Mouse (Mus musculus): ENCODE results near the gene Fitm2. TPM values are rescaled to one million over a fixed set of nuclear protein-coding genes. Genes with fewer than 3 reads are reported as not detected.
A peak's percentile ranks its signal among the peaks of the same experiment; 100 is the strongest.
"Not testable (repeated sequence)": the region's sequence is repeated elsewhere in the genome, so short reads cannot be mapped to it uniquely, and the experiment has no call there.

The Fitm2 gene
- total RNA-seq, 2 experiments from 2014 or later: 17.8 to 20.5 TPM

DNA sequence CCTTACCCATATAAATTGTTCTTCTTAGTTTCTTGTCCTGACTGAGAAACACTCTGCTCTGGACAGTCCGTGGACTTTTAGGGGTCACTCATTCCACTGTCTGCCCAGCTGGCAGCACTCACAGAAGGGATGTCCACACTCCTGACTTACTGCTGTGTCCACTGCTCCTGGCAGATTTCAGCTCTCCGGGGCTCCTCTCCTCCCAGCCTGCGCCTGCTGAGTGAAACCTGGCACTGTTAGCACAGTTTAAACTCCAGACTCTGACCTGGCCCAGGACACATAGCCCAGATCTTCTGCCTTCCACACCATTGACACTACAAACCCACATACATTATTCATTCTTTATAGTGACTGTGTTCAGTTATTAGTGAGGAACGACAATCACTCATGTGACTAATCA is 8.4 kb downstream of the Fitm2 start:
- DNase-seq (ENCODE audit: low spot score in 2 of 2): no peak

GRCm38 (mm10) chr2:163463251-163463769 is 9.1 kb downstream of the Fitm2 start:
- no peak for DNase-seq (ENCODE audit: low spot score in 2 of 2)

GRCm38 (mm10) chr2:163462801-163463200 is 9.6 kb downstream of the Fitm2 start:
- DNase-seq (ENCODE audit: low spot score in 2 of 2): no peak

DNA sequence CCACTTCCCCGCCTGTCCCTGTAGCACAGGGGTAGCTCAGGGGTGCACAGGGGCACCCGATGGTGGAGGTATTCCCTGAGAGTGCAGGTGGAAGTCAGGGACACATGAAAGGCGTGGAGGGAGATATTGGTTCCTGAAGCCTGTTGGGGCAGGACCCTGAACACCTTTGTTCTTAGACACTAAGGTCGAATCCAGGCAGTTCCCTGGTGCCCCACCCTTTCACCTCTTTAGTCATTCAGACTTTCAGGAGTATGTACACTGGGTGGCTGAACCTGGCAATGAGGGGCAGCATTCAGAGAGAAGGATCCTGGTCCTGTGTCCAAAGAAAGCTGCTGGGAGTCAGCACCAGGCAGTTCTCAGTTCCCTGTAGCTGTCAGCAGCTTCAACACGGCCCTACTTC is 10.0 kb downstream of the Fitm2 start:
- DNase-seq (ENCODE audit: low spot score in 2 of 2): no peak

DNA sequence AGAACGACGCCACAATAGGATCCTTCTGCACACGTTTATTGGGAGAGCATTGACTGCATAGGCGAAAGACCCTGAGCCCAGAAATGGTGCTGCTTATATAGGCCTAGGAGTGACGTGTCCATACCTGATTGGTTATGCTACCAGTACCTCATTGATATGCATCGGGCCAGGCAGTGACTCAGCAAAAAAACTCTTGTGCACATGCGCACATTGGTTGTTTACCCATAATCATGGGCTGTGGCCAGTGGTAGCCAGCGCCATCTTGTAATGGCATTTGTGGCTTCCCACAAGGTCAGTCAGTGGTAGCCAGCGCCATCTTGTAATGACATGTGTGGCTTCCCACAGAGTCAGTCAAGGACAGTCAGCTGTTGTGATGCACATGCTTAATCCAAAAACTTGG is 11.1 kb downstream of the Fitm2 start:
- DNase-seq (ENCODE audit: low spot score in 2 of 2): not testable (repeated sequence)

GRCm38 (mm10) chr2:163460622-163461021 is 11.8 kb downstream of the Fitm2 start:
- no peak for DNase-seq (ENCODE audit: low spot score in 2 of 2)

DNA sequence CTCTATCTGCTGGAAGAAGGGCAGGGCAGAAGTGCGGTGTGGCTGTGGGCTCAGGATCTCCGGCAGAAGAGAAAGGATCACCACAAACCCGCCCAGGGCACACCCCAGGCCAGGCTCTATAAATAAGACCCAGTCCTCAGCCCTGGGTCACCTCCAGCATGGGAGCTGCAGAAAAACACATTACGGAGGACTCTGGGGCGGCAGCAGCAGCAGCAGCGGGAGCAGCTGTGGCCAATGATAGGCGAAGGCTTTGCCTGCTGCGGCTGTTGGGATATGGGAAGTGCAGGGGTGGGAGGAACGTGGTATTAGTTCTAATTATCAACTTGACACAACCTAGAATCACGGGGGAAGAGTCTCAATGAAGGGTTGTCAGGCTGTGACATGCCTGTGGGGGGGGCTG is 13.0 kb downstream of the Fitm2 start:
- no peak for DNase-seq (ENCODE audit: low spot score in 2 of 2)

DNA sequence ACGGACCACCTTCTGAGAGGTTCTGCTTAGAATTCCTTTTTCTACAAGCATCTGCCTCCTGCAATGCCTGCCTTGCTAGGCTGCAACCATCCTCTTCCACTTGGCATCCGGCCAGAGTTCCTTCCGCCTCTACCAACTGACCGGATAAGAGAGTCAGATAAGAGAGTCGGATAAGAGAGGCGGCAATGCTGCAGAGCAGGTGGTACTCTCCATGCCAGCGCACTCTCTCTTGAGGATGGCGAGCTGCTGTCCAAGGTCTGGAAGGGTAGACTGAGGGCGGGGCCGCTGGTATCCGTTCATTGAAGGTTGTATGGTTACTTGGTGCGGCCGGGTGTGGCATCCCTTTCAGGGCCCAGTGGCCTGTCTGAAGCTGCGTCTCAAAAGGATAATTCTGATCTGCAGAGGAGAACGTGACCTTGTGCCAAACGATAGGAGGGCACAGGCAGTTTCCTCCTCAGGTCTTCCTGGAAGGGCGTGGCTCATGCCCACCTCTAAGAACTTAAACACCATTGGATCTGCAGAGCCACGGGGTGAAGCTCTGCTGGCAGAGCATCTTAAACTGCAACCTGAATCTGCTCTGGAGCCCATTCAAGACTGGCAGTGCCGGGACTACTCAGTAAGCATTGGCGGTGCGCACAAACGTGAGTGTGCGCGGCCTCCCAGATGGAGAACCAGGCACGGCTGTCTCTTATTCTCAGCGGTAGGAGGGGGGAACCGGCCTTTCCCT is 13.7 kb downstream of the Fitm2 start:
- no peak for DNase-seq (ENCODE audit: low spot score in 2 of 2)

GRCm38 (mm10) chr2:163453378-163453777 is 19.1 kb downstream of the Fitm2 start:
- no peak for DNase-seq (ENCODE audit: low spot score in 2 of 2)

DNA sequence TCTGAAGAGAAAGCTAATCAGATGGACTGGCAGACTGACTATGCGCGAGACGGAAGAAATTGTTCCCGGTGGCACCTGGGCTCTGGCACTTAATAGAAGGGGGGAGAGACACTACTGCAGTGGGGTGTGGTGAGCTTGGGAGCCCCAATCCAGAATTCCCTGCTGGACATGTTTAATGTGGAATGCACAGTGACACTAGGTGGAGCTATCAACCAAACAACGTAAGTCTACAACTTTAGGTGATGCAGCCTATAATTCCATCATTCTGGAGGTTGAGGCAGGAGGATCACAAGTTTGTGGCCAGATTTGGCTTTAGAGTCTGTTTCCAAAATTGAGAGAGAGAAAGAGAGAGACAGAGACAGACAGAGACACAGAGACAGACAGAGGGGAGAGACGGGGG is 19.7 kb downstream of the Fitm2 start:
- no peak for DNase-seq (ENCODE audit: low spot score in 2 of 2)

GRCm38 (mm10) chr2:163450668-163451295 is 21.6 kb downstream of the Fitm2 start:
- DNase-seq (ENCODE audit: low spot score in 2 of 2): peak in 1 of 2 experiments; percentile 64

GRCm38 (mm10) chr2:163449276-163449675 is 23.2 kb downstream of the Fitm2 start:
- no peak for DNase-seq (ENCODE audit: low spot score in 2 of 2)

- DNase-seq (ENCODE audit: low spot score in 2 of 2): no peak
Measured at GRCm38 (mm10) chr2:163447375-163447774, 25.1 kb downstream of the Fitm2 start.

GRCm38 (mm10) chr2:163444017-163444416 is 28.4 kb downstream of the Fitm2 start:
- DNase-seq (ENCODE audit: low spot score in 2 of 2): no peak

DNA sequence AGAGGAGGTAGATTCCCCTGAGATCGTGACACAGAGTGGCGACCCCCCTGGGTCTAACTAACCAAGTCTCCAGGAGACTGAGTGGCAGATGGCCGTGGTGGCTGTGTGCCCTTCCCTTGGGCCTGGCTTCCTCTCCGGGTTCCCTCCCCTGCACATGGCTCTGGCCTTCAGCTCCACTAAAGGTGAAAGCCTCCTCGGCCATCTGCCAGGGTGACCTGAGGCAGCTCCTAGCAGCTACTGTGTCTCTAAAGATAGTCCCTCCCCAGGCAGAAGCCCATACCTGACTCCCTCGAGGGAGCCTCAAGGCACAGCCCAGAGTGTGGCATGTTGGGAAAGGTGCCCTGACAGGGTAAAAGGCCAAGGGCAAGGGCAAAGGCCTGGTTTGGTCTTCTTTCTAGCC is 28.9 kb downstream of the Fitm2 start:
- no peak for DNase-seq (ENCODE audit: low spot score in 2 of 2)

- no peak for DNase-seq (ENCODE audit: low spot score in 2 of 2)
Measured at GRCm38 (mm10) chr2:163439488-163439887, 32.9 kb downstream of the Fitm2 start.

GRCm38 (mm10) chr2:163438619-163439451 is 33.6 kb downstream of the Fitm2 start:
- DNase-seq (ENCODE audit: low spot score in 2 of 2): peak in 1 of 2 experiments; percentile 28

DNA sequence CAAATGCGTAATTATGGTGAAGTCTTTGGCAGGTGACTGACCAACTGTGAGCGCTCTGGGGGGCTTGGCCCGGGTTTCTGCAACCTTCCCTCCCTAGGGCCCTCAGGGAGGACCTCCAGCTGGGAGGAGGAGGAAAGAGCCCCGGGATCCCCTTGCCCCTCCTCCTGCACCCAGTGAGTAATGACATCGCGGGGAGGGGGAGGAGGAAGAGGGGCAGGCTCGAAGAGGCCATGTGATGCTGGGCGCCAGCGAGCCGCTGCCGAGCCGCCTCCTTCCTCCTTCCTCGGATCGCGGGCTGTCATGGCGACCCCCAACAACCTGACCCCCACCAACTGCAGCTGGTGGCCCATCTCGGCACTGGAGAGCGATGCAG is 34.2 kb downstream of the Fitm2 start, which contains the start of gene Gdap1l1:
Gene Gdap1l1, plus strand, starts transcription at position 231 of the 373 bp plus-strand sequence.
- peak; percentile 70 to 73 for DNase-seq (ENCODE audit: low spot score in 2 of 2)

DNA sequence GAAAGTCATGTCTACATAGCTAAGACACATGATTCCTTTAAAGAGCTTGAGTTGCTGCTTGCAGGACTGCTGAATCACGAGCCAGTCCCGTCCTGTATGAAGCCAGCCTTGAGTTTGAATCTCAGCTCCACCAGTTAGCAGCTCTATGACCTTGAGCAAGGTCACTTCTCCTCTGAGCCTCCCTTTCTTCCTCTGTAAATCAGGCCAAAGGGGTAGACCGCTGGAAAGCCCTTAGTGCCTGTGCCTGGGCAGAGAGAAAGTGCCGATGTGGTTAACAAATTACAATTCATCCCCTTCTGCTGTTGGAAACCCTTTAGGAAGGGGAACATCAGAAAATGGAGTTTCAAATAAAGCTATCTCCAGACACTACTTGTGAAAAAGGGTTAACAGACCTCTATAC is 34.6 kb downstream of the Fitm2 start:
- no peak for DNase-seq (ENCODE audit: low spot score in 2 of 2)

DNA sequence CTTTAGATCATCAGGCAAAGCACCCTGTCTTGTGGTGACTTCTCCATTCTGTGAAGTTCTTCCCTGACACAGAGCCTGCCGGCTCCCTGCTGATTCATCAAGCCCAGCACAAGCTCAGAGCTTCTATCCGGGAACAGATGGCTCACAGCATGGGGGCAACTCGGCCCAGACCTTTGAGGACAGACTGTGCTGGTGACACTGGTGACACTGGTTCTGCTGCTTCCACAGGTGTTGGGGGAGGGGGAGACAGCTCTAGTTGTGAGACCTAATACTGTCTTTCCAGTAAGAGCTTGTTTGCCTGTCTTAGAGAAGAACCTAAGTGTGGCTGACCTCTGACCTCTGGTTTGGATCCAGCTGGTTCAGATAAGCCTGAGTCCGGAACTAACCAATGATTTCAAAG is 38.5 kb downstream of the Fitm2 start:
- DNase-seq (ENCODE audit: low spot score in 2 of 2): no peak

DNA sequence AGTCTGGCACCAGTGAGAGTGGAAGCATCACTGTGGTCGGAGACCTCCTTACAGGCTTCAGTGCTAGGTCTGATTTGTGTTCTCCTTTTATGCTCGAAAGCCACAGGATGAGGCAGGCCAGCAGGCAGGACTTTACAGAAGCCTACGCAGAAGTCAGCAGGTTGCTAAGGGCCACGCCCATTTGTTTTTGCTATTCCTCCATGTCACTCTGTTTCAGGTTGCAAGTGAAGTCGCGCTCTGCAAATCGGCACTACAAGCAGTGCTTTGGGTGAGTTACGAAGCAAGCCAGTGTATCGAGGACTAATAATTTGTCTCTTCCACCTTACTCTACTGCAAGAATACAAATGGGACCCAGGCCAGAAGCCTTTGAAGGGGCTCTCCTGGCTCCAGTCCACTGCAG is 41.1 kb downstream of the Fitm2 start:
- DNase-seq (ENCODE audit: low spot score in 2 of 2): no peak
